Mouse (Mus musculus): Measurements from ENCODE around the gene Trpc5os.

Trpc5os gene

DNA sequence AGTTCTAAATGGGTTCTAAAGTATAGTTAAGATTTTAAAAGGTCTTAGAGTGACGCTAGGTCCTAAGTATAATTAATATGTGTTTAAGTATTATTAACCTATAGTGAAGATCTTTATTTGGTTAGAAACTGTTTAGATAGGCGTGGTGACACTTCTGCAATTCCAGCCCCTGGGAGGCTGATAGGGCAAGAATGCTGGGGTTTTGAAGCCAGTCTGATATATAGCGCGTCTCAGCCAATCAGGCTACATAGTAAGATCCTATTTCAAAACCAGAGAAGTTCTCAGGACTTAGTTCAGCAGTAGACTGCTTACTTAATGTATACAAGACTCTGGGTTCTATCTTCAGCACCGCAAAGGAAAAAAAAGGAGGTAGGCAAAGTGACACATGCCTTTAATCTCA, at the start of gene Trpc5os:
Trpc5os (plus strand) TSS at position 301 of the 400 bp plus-strand sequence.
- no peak for DNase-seq (ENCODE audit: low spot score in 2 of 2)

DNA sequence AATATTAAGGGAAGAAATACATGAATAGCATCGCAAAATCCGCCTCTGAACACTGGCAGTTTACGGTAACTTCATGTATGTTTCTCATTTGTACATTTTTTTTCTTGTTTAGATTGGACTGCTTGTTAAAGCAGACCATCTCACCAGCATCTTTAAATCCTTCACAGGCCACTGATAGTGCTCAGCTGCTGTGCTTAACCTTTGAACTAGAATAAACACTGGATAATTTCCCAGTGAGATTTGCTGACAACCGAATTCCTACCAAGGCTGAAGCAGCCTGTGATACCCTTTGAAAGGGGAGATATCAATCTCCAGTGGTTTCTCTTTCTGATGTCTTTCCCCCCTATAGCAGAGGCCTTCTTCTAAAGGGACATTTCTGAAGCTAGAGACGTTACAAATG, 48.3 kb upstream of the Trpc5os start:
- no peak for DNase-seq (ENCODE audit: low spot score in 2 of 2)

DNA sequence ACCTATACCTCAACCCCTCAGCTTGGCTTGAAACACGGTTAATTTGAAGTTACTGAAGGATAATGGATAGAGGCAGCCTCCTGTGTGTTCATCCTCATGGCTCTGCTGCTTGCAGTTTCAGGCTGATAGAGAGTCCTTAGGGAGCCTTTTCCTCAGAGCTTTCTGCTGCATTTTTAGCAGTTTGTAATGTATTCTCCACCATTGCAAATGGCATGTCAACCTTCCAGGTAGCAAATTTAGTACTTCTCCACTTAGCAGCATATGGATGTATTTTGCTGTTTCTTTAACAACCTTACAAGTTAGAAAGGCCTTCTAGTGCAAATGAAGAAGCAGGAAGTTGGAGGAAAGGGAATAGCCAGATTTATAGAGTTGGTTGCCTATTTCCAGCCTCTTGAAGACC, 36.1 kb upstream of the Trpc5os start:
- no peak for DNase-seq (ENCODE audit: low spot score in 2 of 2)

DNA sequence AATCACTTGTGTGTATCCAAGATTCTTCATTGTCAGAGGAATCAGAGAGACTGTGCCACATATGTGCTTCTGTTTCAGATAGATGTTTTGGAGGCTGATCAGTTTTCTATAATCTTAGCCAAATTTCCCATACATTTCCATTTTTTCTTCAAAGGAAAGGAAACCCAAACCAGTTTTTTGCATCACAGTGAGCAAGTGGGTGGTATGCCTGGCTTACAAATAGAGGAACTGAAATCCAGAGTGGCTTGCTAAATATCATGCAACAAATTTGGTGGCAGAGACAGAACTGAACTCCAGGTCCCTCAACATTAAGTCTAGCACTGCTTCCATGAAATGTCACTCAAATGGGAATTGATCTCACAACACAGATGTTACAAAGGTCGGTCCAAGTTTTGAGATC, 35.3 kb upstream of the Trpc5os start:
- DNase-seq (ENCODE audit: low spot score in 2 of 2): no peak

DNA sequence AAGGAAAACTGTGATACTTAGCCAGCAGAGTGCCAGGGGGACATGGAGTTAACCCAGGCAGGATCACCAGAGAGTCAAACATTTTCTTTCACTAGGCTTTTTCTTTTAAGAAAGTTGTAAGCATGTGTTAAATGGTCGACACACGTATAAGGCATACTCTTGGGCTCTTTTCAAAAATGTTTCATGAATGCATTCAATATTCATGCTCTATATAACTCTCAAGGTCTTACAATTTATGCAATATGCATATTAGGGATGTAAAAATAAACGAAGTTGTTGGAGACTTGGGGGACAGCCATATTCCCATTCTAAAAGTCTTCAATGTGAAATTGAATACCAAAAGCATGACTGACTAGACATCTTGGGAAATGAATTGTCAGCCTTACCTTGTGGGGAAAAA, 32.5 kb upstream of the Trpc5os start:
- DNase-seq (ENCODE audit: low spot score in 2 of 2): no peak

DNA sequence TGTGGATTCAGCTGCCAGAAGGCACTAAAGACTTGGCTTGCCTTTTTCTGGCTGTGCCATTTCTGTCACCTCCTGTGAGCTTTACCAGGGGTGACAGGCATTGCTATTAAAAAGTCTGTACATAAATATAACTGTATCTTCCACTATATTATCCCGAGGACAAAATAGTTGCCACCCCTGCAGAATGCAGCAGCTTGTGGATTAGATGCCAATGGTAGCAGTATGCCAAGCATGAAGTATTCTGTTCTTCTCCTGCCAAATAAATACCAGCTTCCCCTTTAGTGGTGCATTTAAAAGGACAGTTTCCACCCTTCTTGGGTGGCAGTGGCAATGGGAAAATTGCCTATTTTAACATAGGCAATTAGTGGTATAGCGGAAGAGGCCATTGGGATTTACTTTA, 8.0 kb downstream of the Trpc5os start:
- DNase-seq (ENCODE audit: low spot score in 2 of 2): no peak

DNA sequence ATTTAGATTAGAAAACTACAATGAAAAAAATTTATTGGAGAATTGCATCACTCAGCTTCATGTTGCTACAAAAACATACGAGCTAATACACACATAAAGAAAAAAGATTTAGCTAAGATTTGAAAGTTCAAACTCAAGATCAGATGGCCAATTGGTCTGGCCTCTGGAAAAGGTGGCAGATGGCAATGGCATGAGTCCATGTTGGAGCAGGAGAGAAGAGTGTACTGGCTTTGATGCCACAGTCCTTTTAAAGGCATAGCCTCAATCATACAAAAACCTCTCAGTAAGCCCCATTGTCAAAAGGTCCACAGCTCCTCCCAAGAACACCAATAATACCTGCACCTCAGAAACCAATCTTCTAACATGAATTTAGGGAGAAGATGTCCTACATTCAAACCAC, 35.0 kb downstream of the Trpc5os start:
- no peak for DNase-seq (ENCODE audit: low spot score in 2 of 2)

DNA sequence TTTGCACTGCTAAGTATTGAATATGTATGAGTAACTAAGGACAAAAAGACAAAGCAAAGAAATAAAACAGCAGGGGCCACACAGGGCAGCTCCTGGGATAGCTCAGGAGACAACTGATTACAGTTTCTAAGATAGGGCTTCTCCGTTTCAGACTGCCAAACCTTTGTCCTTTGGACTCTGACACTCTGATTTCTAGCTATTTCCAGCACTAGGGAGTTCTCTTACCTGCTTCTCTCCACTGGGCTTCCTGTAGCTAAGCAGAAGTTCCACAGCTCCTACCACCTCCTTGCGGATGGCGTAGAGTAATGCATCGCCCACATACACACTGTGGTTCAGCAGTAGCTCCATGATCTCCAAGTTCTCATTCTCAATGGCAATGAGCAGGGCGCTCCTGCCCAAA, 66.9 kb downstream of the Trpc5os start:
- DNase-seq (ENCODE audit: low spot score in 2 of 2): no peak

DNA sequence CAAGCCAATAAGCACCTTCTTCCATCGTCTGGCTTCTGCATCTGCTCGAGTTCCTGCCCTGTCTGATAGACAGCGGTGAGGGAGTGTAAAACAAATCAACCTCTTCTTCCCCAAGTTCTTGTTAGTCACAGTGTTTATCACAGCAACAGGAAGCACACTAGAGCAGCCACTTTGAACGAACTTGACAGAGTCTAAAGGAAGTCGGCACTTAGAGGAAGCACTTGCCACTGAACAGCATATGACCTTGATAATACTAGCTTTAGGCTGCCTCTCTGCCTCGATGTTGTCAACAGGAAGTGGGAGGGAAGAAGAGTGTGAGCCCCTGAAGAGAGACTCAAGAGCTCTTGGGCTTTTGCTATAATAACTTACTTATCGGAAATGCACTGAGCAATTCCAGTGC, 69.7 kb downstream of the Trpc5os start:
- no peak for DNase-seq (ENCODE audit: low spot score in 2 of 2)
